Mouse (Mus musculus) layer of hippocampus, postnatal 36 days (tissue): Measurements from ENCODE around the gene Gm27235. TPM values are rescaled to one million over a fixed set of nuclear protein-coding genes. Genes with fewer than 3 reads are reported as not detected.
"Not testable (repeated sequence)": the region's sequence is repeated elsewhere in the genome, so short reads cannot be mapped to it uniquely, and the experiment has no call there.

Experiments
- DNase-seq, 2 experiments: peaks; one replicate each; pipeline ENCODE4 v3.0.0; 2022
- total RNA-seq, 2 experiments: library from RNA; stranded (reverse); gene quantifications; 2 replicates each; pipeline ENCODE4 v1.2.3; 2021

Gm27235 gene
- total RNA-seq, result not detected

DNA sequence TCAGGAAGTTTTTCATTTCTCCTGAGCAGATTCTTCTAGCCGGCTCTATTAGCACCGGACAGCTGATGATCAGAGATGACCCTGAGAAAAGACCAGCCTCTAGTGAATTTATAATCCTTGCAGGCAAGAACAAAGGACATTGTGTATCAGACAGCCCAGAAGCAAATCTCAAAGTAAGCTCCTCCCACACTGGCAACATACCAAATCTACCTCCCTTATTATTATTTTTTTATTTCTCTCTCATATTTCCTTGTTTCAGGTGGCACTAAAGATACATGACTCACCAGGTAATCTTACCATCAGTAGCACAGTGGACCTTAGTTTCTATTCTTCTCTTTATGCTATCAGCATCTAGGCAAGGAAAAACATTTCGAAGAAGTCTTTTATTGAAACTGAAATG is at the start of gene Gm27235, which contains the start of gene D730048I06Rik:
TSS of gene Gm27235 (minus strand) at position 101 of the 400 bp plus-strand sequence.
TSS of gene D730048I06Rik (minus strand) at position 112 of the 400 bp plus-strand sequence.
- no peak for DNase-seq

DNA sequence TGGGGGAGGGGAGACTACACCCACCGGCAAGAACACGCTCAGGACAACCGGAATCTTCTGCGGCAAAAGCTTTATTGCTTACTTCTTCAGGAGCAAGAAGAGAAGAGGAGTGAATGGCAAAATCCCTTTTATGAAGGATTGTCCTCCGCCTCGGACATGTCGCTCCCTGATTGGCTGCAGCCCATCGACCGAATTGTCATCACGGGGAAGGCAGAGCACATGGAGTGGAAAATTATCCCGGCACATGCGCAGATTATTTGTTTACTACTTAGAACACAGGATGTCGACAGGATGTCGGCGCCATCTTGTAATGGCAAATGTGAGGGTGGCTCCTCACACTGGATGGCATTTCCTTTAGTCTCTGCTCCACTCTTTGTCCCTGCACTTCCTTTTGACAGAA is 28.0 kb upstream of the Gm27235 start:
- DNase-seq, result not testable (repeated sequence)

DNA sequence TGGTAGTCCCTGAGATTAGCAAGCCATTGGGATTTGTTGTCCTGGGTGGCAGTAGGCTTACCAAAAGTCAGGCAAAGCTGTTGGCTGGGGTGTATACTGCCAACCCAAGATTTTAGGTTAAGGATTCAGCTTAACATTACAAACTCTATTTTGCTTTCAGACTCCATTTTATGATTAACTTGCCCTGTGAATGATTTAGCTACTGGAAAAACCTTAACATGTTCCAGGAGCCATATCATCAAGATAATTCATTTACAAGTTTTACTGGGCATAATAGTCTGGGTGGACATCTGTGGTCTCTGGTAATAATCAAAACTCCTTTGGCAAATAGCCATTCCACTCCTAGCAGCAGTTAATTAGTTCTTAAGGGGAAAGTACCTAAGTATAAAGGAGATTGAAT is 8.2 kb upstream of the Gm27235 start:
- no peak for DNase-seq

DNA sequence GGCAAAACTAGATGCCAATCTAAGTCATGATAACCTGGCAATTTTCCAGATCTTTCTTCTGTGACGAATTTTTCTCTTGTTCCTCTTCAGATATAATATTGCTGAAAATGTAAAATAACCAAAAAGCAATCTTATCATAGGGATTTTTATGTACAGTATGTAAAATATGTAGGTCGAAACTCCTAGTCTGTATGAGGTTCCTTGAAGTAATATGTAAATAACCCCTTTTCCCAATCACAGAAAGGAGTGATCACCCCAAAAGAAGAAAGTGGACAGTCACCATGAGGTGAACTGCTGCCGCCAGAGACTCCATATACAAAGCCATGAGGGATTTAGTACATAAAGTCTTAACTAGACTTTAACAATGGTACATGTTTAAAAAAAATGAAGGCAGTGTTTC is 11.9 kb downstream of the Gm27235 start, which contains the start of gene Gm17727:
TSS of gene Gm17727 (minus strand) at position 101 of the 400 bp plus-strand sequence.
- no peak for DNase-seq

DNA sequence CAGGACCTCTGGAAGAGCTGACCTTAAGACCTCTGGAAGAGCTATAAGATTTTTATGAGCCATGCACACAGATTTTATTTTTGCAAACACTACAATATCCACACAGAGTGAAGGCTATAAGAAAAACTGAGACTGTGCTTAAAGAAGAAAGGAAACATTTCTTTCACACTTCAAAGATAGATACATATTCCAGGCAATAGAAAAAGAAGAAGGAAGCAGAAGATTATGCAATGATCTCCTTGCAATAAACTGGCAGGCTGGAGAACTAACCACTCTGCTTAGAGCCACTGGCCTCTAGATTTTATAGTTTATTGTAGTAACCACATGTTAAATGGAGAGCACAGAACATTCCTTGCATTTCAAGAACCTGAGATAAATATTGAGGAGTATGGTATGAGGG is 33.1 kb downstream of the Gm27235 start:
- DNase-seq, result no peak

DNA sequence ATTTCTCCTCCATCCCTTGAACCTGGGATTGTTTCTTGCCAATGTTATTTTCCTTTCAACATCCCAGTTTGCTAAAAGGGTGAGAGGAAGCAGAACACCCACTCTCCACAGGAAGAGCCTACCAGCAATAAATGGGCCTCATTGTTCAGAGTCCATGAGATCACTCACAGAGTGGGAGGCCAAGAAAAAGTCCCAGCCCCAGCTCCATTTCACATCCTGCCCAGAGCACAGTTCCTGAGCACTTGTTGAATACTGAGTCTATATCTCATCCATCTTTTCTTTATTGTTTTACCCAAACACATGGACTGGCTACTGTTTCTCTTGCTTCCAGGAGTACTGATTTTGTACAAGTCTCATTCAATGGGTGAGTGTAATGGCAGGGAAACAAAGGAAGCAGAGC is 49.2 kb downstream of the Gm27235 start, which contains the start of gene Gm17677:
TSS of gene Gm17677 (plus strand) at position 301 of the 400 bp plus-strand sequence.
- no peak for DNase-seq

Other genes with a start within 250 kb of the Gm27235 start
- gene Ddx25, start 231.6 kb downstream of the Gm27235 start, total RNA-seq, result 10 to 100 TPM; 13.6 to 14.7 TPM
- 10 to 100 TPM; 12.4 to 12.9 TPM for gene Pus3, start 231.5 kb downstream of the Gm27235 start, total RNA-seq
- gene Pate2, start 219.8 kb downstream of the Gm27235 start, total RNA-seq, result under 1 TPM; 0.78 to 0.90 TPM
- 10 to 100 TPM; 11.3 to 14.6 TPM for gene Hyls1, start 219.7 kb downstream of the Gm27235 start, total RNA-seq
- not detected for gene Pate4, start 178.2 kb downstream of the Gm27235 start, total RNA-seq
- gene Pate3, start 141.9 kb downstream of the Gm27235 start, total RNA-seq, result not detected
- not detected for gene Pate1, start 102.7 kb downstream of the Gm27235 start, total RNA-seq
- gene Gm17677, start 49.1 kb downstream of the Gm27235 start, total RNA-seq, result not detected
- gene Gm17727, start 12.0 kb downstream of the Gm27235 start, total RNA-seq, result not detected
- not detected for gene D730048I06Rik, start within 50 bp of the Gm27235 start, total RNA-seq
- not detected for gene 9230110F15Rik, start 54.0 kb upstream of the Gm27235 start, total RNA-seq
- gene 9230113P08Rik, start 118.3 kb upstream of the Gm27235 start, total RNA-seq, result not detected